Mouse (Mus musculus) midbrain, postnatal 0 days (tissue): ENCODE measurements around the gene Gm20518. TPM values are rescaled to one million over a fixed set of nuclear protein-coding genes. Genes with fewer than 3 reads are reported as not detected.

Experiments used
- ATAC-seq: fragments of 200-750 bp; cut with Nextera tagmentation; 2 replicates; pipeline ENCODE4 v1.8.0; 2017; ENCODE audit warnings: moderate number of reproducible peaks, mild to moderate bottlenecking, moderate TSS enrichment, moderate library complexity; ENCODE audit not compliant: low FRiP score
- DNase-seq: peaks from one replicate; pipeline ENCODE4 v3.0.0-alpha.2; 2015; ENCODE audit warnings: low spot score
- H3K27ac ChIP-seq: fragments of 300-500 bp; sonication (generic); 2 replicates; pipeline ENCODE4 v1.5.1; 2014; ENCODE audit warnings: low read depth, mild to moderate bottlenecking, low read length, mixed read lengths
- H3K27me3 ChIP-seq: fragments of 300-500 bp; sonication (generic); 2 replicates; pipeline ENCODE4 v1.6.1; 2014; ENCODE audit warnings: low read length, control low read depth, mixed read lengths; ENCODE audit not compliant: insufficient read depth
- H3K36me3 ChIP-seq: fragments of 300-500 bp; sonication (generic); 2 replicates; pipeline ENCODE4 v1.6.1; 2014; ENCODE audit warnings: low read length, control low read depth, mixed read lengths; ENCODE audit not compliant: insufficient read depth
- H3K4me1 ChIP-seq: fragments of 300-500 bp; sonication (generic); 2 replicates; pipeline ENCODE4 v1.6.1; 2014; ENCODE audit warnings: mild to moderate bottlenecking, control low read depth, antibody characterized with exemption, low read length, mixed read lengths; ENCODE audit not compliant: insufficient read depth
- H3K4me2 ChIP-seq: fragments of 300-500 bp; sonication (generic); 2 replicates; pipeline ENCODE4 v1.6.1; 2014; ENCODE audit warnings: low read depth, mild to moderate bottlenecking, low read length, mixed read lengths; ENCODE audit not compliant: poor library complexity, severe bottlenecking
- H3K4me3 ChIP-seq: fragments of 300-500 bp; sonication (generic); 2 replicates; pipeline ENCODE4 v1.5.1; 2014; ENCODE audit warnings: low read depth, mild to moderate bottlenecking, low read length, moderate library complexity
- H3K9ac ChIP-seq: fragments of 300-500 bp; sonication (generic); replicated peaks from 2 replicates; pipeline ENCODE4 v1.6.1; 2014; ENCODE audit warnings: mild to moderate bottlenecking, low read length, moderate library complexity, mixed read lengths; ENCODE audit not compliant: poor library complexity, severe bottlenecking
- H3K9me3 ChIP-seq: fragments of 300-500 bp; sonication (generic); 2 replicates; pipeline ENCODE4 v1.6.1; 2016; ENCODE audit warnings: low read length, control low read depth
- CTCF ChIP-seq: IDR thresholded peaks from 2 replicates; pipeline ENCODE4 v1.5.1; 2016; ENCODE audit warnings: antibody characterized with exemption, mild to moderate bottlenecking
- WGBS: fragments of 180-500 bp; shearing (Covaris S2); extraction: QIAGEN DNeasy Blood & Tissue Kit; methylation state at CpG from one replicate; pipeline ENCODE4 v1.1.7; 2014; 5-methylcytosine and 5-hydroxymethylcytosine counted together
- polyA plus RNA-seq: library from polyadenylated mRNA; unstranded; fragments of >200 nt; fragmentation: Nextera tagmentation; extraction: Ambion mirVana; gene quantifications from 2 replicates; pipeline ENCODE4 v1.2.1, GENCODE M21; 2015
- total RNA-seq: library from RNA; depleted of rRNA; stranded (reverse); fragments of >200 nt; gene quantifications from 2 replicates; pipeline ENCODE4 v1.2.3, GENCODE M21; 2014

The Gm20518 gene
- total and polyA plus RNA-seq, 2 experiments from 2014 or later = 0.15 to 1.6 TPM

DNA sequence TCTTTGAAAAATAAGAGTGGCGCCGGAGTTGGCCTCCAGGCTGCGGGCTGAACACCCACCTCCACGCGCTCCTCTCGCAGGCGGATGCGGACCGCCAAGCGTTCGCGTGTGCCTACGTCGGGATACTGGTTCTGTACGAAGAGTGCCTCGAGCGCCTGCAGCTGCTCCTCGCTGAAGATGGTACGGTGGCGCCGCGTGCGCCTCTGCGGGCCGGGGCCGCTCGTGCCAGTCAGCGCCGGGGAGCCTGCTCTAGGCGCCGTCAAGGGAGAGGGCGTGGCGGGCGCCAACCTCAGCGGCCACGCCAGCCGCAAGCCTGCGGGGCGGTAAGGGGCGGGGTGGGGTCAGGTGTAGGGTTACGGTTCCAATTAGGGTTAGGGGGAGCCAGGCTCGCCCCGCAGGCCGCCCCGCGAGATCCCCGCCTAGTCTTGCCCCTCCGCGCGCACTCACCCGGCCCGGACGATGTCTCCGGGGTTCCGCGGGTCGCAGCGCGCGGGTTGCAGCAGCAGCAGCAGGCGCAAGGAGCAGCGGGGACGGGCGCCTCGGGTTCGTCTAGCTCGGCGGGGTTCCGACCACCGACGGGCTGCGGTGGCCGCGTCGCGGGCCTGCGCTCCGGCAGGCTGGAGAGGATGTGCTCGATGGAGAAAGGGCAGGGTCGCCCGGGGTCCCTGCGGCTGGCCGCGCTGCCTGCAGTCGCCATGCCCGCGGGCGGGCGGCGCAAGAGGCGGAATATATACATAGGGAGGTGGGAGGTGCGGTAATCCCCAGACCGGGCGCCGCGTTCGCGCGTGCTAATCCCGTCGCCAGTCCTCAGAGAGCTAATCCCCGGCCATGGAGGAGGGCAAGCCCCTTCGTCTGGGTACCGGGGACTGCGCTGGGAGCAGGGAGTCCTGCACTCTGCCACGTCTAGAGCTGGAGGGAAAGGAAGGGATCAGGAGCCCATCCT, 23.1 kb upstream of the Gm20518 start, which contains the start of gene Gsc2:
Gene Gsc2, minus strand, starts transcription at position 753 of the 943 bp plus-strand sequence.
- WGBS = under 1% methylated on average over 93 of the region's 106 CpGs
- no peak for TF ChIP-seq CTCF
- H3K27me3 ChIP-seq = peaks cover 52% of the 10 kb centered on the region
- peaks cover 3% of the 10 kb centered on the region; the same call in 1 of the 2 replicates for H3K4me1 ChIP-seq
- H3K27ac ChIP-seq = no peak within 1 kb of the TSS
- no peak within 1 kb of the TSS for H3K9ac ChIP-seq
- H3K4me2 ChIP-seq = peak within 1 kb of the TSS; percentile 43
- H3K4me3 ChIP-seq = peak within 1 kb of the TSS; percentile 34
- ATAC-seq (no peak), DNase-seq (no peak)
- no peaks in the 10 kb centered on the region for H3K36me3 ChIP-seq
- no peaks in the 10 kb centered on the region for H3K9me3 ChIP-seq

DNA sequence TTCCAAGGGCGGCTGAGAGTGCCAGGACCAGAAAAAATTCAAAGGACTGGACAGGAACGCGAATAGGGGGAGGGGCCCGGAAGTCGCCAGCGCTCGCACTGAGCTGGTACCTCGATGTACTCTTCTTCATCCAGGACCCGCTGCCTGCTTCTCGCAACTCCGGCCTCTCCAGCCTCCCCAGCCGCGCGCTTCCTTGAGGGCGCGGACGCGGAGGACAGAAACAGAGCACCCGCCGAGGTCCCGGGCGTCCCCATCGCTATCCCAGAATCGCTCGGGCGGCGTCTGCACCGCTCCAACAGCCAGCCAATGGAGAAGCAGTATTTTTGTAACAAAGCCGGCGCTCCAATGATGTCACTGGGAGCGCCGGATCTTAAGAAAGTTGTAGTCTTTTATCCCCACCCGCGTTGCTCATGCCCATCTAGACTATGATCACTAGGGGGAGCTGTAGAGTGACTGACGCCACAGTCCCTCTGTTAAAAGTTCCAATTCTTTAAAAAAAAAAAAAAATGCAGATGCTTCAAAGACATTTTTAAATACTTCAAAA, 19.7 kb upstream of the Gm20518 start, which contains the start of gene Ess2:
Gene Ess2, minus strand, starts transcription at position 297 of the 544 bp plus-strand sequence.
- H3K9ac ChIP-seq = peak within 1 kb of the TSS; percentile 74
- DNase-seq (peak; percentile 99), ATAC-seq (peak; percentile 91)
- H3K4me3 ChIP-seq = peak within 1 kb of the TSS; percentile 79
- peaks cover 24% of the 10 kb centered on the region for H3K36me3 ChIP-seq
- H3K4me1 ChIP-seq = peaks cover 3% of the 10 kb centered on the region; the same call in 1 of the 2 replicates
- H3K4me2 ChIP-seq = peak within 1 kb of the TSS; percentile 81
- H3K27me3 ChIP-seq = peaks cover 39% of the 10 kb centered on the region
- peak within 1 kb of the TSS; percentile 55; the same call in 1 of the 2 replicates for H3K27ac ChIP-seq
- no peaks in the 10 kb centered on the region for H3K9me3 ChIP-seq
- peak; percentile 87 for TF ChIP-seq CTCF
- WGBS = 0% methylated on average over 35 of the region's 35 CpGs

DNA sequence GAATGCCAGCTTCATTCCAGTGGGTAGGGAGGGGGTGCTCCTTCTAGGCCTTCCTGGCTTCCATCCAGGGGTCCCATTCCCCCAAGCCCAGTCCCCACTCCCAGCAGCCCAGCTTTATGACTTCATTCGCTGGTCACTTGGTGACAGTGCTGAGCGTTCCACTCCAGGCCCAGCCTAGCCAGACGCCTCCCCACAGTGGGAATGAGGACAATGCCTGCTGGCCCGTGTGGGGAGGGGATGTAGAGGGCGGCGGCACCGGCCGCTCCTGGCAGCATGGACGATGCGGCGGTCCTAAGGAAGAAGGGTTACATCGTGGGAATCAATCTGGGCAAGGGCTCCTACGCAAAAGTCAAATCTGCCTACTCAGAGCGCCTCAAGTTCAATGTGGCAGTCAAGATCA, 7.0 kb upstream of the Gm20518 start, which contains the start of the genes Dgcr2 and Tssk2:
Gene Dgcr2, minus strand, starts transcription at position 101 of the 400 bp plus-strand sequence.
Gene Tssk2, plus strand, starts transcription at position 176 of the 400 bp plus-strand sequence.
- H3K9ac ChIP-seq = no peak within 1 kb of the TSS
- no peak within 1 kb of the TSS for H3K4me2 ChIP-seq
- no peak for TF ChIP-seq CTCF
- H3K27me3 ChIP-seq = no peaks in the 10 kb centered on the region
- H3K4me1 ChIP-seq = no peaks in the 10 kb centered on the region
- H3K27ac ChIP-seq = no peak within 1 kb of the TSS
- peaks cover 44% of the 10 kb centered on the region for H3K36me3 ChIP-seq
- no peak within 1 kb of the TSS for H3K4me3 ChIP-seq
- no peaks in the 10 kb centered on the region for H3K9me3 ChIP-seq
- 89% methylated on average over 14 of the region's 14 CpGs for WGBS
- no peak for DNase-seq
- ATAC-seq = no peak

DNA sequence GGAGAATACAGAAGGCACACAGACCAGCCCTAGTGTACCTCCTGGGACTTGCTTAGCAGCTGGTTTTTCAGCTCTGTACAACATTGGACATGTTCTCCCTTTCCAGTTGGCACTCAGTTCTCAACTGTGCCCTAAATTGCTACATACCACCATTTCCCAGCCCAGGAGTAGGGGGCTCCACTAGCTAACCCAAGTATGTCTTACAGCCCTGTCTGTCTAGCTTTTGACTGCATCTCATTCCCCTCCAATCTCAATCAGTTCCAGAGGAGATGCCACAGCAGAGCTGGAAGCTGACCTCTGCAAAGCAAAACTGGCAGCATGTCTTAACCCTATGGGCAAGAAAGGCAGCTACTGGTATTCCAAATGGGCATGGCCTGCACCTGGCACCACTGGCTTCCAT, 4.6 kb upstream of the Gm20518 start:
- H3K4me3 ChIP-seq = no peak overlapping the region
- H3K9me3 ChIP-seq = no peaks in the 10 kb centered on the region
- no peak overlapping the region for H3K27ac ChIP-seq
- no peak for TF ChIP-seq CTCF
- no peaks in the 10 kb centered on the region for H3K27me3 ChIP-seq
- ATAC-seq (no peak), DNase-seq (no peak)
- no peak overlapping the region for H3K9ac ChIP-seq
- no peak overlapping the region for H3K4me2 ChIP-seq
- H3K4me1 ChIP-seq = no peaks in the 10 kb centered on the region
- peaks cover 22% of the 10 kb centered on the region for H3K36me3 ChIP-seq

DNA sequence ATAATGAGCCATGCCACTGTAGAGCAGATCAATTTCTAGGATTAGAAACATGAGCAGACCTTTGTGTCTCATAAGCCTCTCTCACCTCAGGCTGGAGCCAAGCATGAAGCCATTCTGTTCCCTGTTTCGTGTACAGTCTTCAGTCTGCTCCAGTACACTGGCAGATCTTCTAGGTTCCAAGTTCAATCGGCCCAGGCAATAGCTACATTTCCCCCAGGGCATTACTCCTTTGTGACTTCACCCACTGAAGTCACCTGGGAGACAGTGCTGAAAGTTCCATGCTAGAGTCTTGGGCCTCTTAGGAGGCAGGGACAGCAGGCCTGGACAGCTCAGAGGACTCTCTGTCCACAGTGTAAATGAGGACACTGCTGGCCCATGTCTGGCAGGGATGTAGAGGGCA, 2.5 kb upstream of the Gm20518 start, which contains the start of gene Tssk1:
Gene Tssk1, plus strand, starts transcription at position 301 of the 400 bp plus-strand sequence.
- DNase-seq (no peak), ATAC-seq (no peak)
- peaks cover 10% of the 10 kb centered on the region; the same call in 1 of the 2 replicates for H3K4me1 ChIP-seq
- TF ChIP-seq CTCF = no peak
- no peaks in the 10 kb centered on the region for H3K27me3 ChIP-seq
- peaks cover 6% of the 10 kb centered on the region; the same call in 1 of the 2 replicates for H3K36me3 ChIP-seq
- no peaks in the 10 kb centered on the region for H3K9me3 ChIP-seq
- no peak within 1 kb of the TSS for H3K4me3 ChIP-seq
- H3K4me2 ChIP-seq = no peak within 1 kb of the TSS
- no peak within 1 kb of the TSS for H3K27ac ChIP-seq
- WGBS = 80% methylated on average over 2 of the region's 2 CpGs
- no peak within 1 kb of the TSS for H3K9ac ChIP-seq
